Mouse (Mus musculus): ENCODE measurements at regions not wholly inside any gene's neighbourhood (a gene's known extent, or its start where the extent isn't known, plus 50 kb on each side); places are given as distances from the start of the nearest gene placed in this dataset.

DNA sequence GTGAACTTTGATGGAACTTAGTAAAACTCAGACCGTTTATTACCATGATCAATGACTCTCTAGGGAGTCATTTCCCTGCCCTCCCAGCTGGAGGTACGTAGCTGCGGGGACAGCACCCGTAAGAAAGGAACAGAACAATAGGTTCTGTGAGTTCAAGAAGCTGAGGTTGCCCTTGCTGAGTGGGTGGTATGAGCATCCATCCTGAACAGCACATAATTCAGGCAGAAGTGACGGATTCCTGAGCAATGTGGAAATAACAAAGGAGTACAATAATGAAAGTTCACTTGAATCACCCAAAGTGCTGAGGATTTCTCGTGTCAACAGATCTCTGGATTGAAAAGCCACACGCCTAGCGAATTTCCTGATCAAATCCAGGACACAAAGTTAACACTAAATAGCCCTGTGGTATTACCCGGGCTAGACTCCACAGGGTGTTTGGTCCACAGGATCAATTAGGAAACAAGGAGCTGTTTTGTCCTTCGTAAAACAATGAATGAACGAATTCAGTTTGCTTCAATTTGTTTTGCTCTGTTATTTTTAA lies 50.4 kb upstream of the Scrg1 start:
- TF ChIP-seq CTCF (conservative IDR thresholded peaks at IDR 0.05; ENCODE audit: insufficient read depth, insufficient read length, low read depth, low read length) = no peak
- TF ChIP-seq POLR2A (IDR thresholded peaks at IDR 0.05; ENCODE audit: low read depth, low read length) = no peak
